Mouse (Mus musculus) myocyte (in vitro differentiated cells): Measurements from ENCODE around the gene Asprv1. TPM values are rescaled to one million over a fixed set of nuclear protein-coding genes. Genes with fewer than 3 reads are reported as not detected.

ENCODE experiments used
- H3K27me3 ChIP-seq: one replicate; pipeline ENCODE4 v1.6.1; 2011; ENCODE audit not compliant: control insufficient read depth, insufficient read depth, insufficient read length
- H3K36me3 ChIP-seq: one replicate; pipeline ENCODE4 v1.6.1; 2011; ENCODE audit not compliant: control insufficient read depth, insufficient read depth
- H3K4me2 ChIP-seq: one replicate; pipeline ENCODE4 v1.6.1; 2011; ENCODE audit warnings: low read depth, control low read depth
- H3K4me3 ChIP-seq: one replicate; pipeline ENCODE4 v1.5.1; 2011; ENCODE audit warnings: mild to moderate bottlenecking, control low read depth, moderate library complexity
- H3K79me2 ChIP-seq: one replicate; pipeline ENCODE4 v1.6.1; 2011; ENCODE audit not compliant: control insufficient read depth, insufficient read depth
- H3ac ChIP-seq: one replicate; pipeline ENCODE4 v1.6.1; 2011; ENCODE audit not compliant: control insufficient read depth, insufficient read length
- CEBPB ChIP-seq: IDR thresholded peaks from 2 replicates; pipeline ENCODE4 v1.6.1; 2011; ENCODE audit warnings: mild to moderate bottlenecking, moderate library complexity; ENCODE audit not compliant: poor library complexity, insufficient read depth, severe bottlenecking
- E2F4 ChIP-seq: IDR thresholded peaks from one replicate; pipeline ENCODE4 v1.6.1; 2011; ENCODE audit warnings: mild to moderate bottlenecking, control low read depth, moderate library complexity; ENCODE audit not compliant: insufficient read depth
- MAX ChIP-seq: IDR thresholded peaks from one replicate; pipeline ENCODE4 v1.6.1; 2011; ENCODE audit warnings: low read depth, mild to moderate bottlenecking, control low read depth
- MYOD1 ChIP-seq, 3 experiments: IDR thresholded peaks; one replicate each; pipeline ENCODE4 v1.6.1; 2011; ENCODE audit warnings: control low read depth in 2 of 3, low read depth in 2 of 3, mild to moderate bottlenecking in 2 of 3, moderate library complexity in 1 of 3; ENCODE audit not compliant: insufficient read length in 2 of 3, control insufficient read depth in 1 of 3
- MYOG ChIP-seq, 3 experiments: IDR thresholded peaks; one replicate each; pipeline ENCODE4 v1.6.1; 2011; ENCODE audit warnings: control low read depth in 2 of 3, low read depth in 2 of 3, mild to moderate bottlenecking in 2 of 3; ENCODE audit not compliant: insufficient read length in 2 of 3, control insufficient read depth in 1 of 3, insufficient read depth in 1 of 3
- POLR2A ChIP-seq: IDR thresholded peaks from one replicate; pipeline ENCODE4 v1.6.1; 2011; ENCODE audit warnings: low read depth, mild to moderate bottlenecking, control low read depth, moderate library complexity; ENCODE audit not compliant: insufficient read length
- POLR2AphosphoS2 ChIP-seq: IDR thresholded peaks from one replicate; pipeline ENCODE4 v1.6.1; 2011; ENCODE audit warnings: low read depth, control low read depth; ENCODE audit not compliant: insufficient read length
- REST ChIP-seq: IDR thresholded peaks from one replicate; pipeline ENCODE4 v1.6.1; 2011; ENCODE audit warnings: mild to moderate bottlenecking, control low read depth, moderate library complexity; ENCODE audit not compliant: insufficient read depth, insufficient read length
- SRF ChIP-seq: IDR thresholded peaks from one replicate; pipeline ENCODE4 v1.6.1; 2011; ENCODE audit warnings: low read depth; ENCODE audit not compliant: control insufficient read depth, insufficient read length
- TCF12 ChIP-seq: IDR thresholded peaks from one replicate; pipeline ENCODE4 v1.6.1; 2011; ENCODE audit warnings: mild to moderate bottlenecking, control low read depth; ENCODE audit not compliant: poor library complexity, insufficient read depth, severe bottlenecking
- TCF3 ChIP-seq: IDR thresholded peaks from one replicate; pipeline ENCODE4 v1.6.1; 2011; ENCODE audit warnings: low read depth, control low read depth; ENCODE audit not compliant: insufficient read length
- USF1 ChIP-seq: IDR thresholded peaks from one replicate; pipeline ENCODE4 v1.6.1; 2011; ENCODE audit warnings: low read depth, mild to moderate bottlenecking, control low read depth, moderate library complexity
- polyA plus RNA-seq: library from polyadenylated mRNA; unstranded; fragments of >200 nt; fragmentation: generic; extraction: Trizol; gene quantifications from one replicate; pipeline ENCODE4 v1.2.1, GENCODE M21; 2012; ENCODE audit warnings: missing spikeins

Gene Asprv1
- polyA plus RNA-seq, 1 experiment = 0.34 TPM

DNA sequence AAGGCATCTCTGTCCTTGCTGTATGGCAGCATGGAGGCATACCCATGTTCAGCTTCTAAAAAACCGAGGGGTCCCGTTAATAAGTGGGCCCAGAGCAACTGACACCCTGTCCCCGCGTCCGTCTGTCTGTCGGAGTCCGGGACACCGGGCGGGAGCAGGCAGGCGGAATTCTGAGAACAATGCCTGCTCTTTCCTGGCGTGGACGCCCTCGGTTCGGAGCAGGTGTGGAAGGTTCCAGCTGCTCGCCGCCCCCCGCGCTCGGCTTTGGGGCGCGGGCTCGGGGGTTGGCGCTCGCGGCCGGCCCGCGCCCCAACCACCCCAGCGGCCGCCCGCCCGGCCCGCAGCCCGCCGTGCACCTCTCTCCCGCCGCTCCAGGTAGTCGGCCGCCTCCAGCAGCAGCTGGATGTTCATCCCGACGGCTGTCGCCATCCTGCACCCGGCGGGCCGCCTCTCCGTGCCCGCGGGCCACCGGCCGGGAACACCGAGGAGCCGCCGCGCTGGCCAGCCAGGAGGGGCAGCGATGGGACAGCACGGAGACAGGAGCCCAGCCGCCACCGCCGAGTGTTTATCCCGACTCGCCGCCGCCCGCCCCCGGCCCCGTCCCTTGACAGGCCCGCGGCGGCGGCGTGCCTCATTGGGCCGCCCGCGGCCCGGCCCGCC, 40.7 kb downstream of the Asprv1 start, which contains the start of gene Mxd1:
Mxd1 (minus strand) TSS at position 582 of the 660 bp plus-strand sequence.
- Histone ChIP-seq H3K27me3 (no peaks in the 10 kb centered on the region), H3K79me2 (no peaks in the 10 kb centered on the region), H3ac (peak within 1 kb of the TSS; percentile 11), H3K4me2 (peak within 1 kb of the TSS; percentile 96), H3K36me3 (peaks cover 20% of the 10 kb centered on the region), H3K4me3 (peak within 1 kb of the TSS; percentile 19)
- TF ChIP-seq POLR2A (peak; percentile 70), POLR2AphosphoS2 (peak; percentile 78), TCF3 (no peak)

DNA sequence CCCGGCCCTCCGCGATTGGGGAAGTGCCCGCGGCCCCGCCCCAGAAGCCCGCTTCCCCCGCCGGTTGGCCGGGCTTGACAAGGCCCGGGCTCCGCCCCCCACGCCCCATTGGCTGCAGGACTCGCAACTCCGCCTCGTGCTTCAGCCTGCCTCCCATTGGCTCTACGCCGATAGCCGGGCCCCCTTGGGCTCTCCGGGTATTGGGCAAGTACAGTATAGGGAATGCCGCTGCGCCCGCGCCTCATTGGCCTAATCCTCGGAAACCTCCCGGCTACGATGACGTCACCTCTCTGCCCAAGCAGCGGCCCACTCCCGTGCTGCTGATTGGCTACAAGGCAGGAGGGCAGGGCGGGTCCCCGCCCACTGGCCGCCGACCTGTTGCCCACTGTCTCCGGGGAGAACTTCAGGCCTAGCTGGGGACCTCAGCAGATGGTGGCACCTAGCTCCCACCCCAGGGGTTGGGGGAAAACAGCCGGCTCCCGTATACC, 41.3 kb downstream of the Asprv1 start:
- H3K27me3 ChIP-seq = no peaks in the 10 kb centered on the region
- peak overlapping the region; percentile 84 for H3K4me2 ChIP-seq
- TF ChIP-seq POLR2A = peak; percentile 7
- no peak for TF ChIP-seq TCF12
- TF ChIP-seq POLR2AphosphoS2 = peak; percentile 80
- TF ChIP-seq REST = no peak
- TF ChIP-seq SRF = no peak
- TF ChIP-seq E2F4 = no peak
- TF ChIP-seq TCF3 = no peak
- TF ChIP-seq MYOD1 (IDR thresholded peaks at IDR 0.05; ENCODE audit: control insufficient read depth in 1 of 3, insufficient read length in 2 of 3, low read depth in 2 of 3) = no peak
- H3K79me2 ChIP-seq = no peaks in the 10 kb centered on the region
- H3ac ChIP-seq = peak overlapping the region; percentile 11
- peaks cover 22% of the 10 kb centered on the region for H3K36me3 ChIP-seq
- H3K4me3 ChIP-seq = peak overlapping the region; percentile 19

DNA sequence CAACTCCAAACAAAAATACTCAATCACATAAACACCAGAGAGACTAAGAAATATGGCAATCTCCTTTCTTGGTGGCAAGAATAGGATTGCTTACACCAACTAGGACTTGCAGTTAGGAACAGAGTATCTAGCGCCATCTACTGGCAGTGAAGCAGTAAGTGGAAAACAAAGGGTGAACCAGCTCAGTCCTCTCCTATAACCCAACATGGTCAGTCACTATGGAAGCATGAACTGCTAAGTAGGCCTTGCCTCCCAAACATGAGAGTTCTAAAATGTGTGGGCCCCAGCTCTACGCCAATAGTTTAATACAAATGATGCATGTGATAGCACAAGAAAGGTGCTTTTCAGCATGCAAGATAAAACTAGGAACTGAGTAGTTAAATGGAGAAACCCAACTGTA, 42.9 kb downstream of the Asprv1 start:
- H3ac ChIP-seq = no peak overlapping the region
- no peaks in the 10 kb centered on the region for H3K79me2 ChIP-seq
- TF ChIP-seq TCF3 (no peak), POLR2AphosphoS2 (no peak), POLR2A (no peak), CEBPB (no peak), MYOD1 (IDR thresholded peaks at IDR 0.05; ENCODE audit: control insufficient read depth in 1 of 3, insufficient read length in 2 of 3, low read depth in 2 of 3) (no peak), TCF12 (no peak), REST (no peak), SRF (no peak), E2F4 (no peak)
- H3K36me3 ChIP-seq = peaks cover 30% of the 10 kb centered on the region
- H3K27me3 ChIP-seq = no peaks in the 10 kb centered on the region
- no peak overlapping the region for H3K4me2 ChIP-seq
- H3K4me3 ChIP-seq = no peak overlapping the region

DNA sequence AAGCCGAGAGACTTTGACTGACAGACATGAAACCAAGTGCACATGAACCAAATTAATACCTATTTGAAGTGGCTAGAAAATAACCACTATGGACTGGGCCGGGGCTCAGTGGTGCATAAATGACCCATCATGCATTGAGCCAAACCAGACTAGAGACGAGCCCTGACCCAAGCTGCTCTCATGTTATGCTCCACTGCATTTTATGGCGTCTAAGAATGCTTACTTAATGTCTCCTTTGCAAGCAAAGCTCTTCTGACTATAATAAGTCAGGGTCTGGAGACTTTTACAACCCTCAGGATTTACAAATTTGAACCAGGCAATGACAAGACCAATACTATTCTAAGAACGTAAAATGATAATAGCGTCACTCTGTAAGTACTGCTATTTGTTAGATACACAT, 50.4 kb downstream of the Asprv1 start:
- no peak overlapping the region for H3K4me2 ChIP-seq
- TF ChIP-seq CEBPB (no peak), POLR2AphosphoS2 (no peak), TCF3 (no peak), MYOG (IDR thresholded peaks at IDR 0.05; ENCODE audit: control insufficient read depth in 1 of 3, insufficient read depth in 1 of 3, insufficient read length in 2 of 3, low read depth in 2 of 3) (no peak), MYOD1 (IDR thresholded peaks at IDR 0.05; ENCODE audit: control insufficient read depth in 1 of 3, insufficient read length in 2 of 3, low read depth in 2 of 3) (no peak), E2F4 (no peak), USF1 (no peak), SRF (no peak), MAX (no peak), TCF12 (no peak), POLR2A (no peak), REST (no peak)

More for the DNA sequence above, 50.4 kb downstream of the Asprv1 start:
- Histone ChIP-seq H3K4me3 (no peak overlapping the region), H3K36me3 (peaks cover 57% of the 10 kb centered on the region), H3ac (no peak overlapping the region), H3K79me2 (peaks cover 7% of the 10 kb centered on the region), H3K27me3 (no peaks in the 10 kb centered on the region)

Other genes with a start within 250 kb of the Asprv1 start
- gene Pcyox1, start 231.0 kb upstream of the Asprv1 start, polyA plus RNA-seq = 25.1 TPM
- gene Tia1, start 223.9 kb upstream of the Asprv1 start, polyA plus RNA-seq = 12.8 TPM
- gene Gm44790, start 201.5 kb upstream of the Asprv1 start, polyA plus RNA-seq = not detected
- 6.9 TPM for gene C87436, start 189.8 kb upstream of the Asprv1 start, polyA plus RNA-seq
- gene Pcbp1, start 101.8 kb upstream of the Asprv1 start, polyA plus RNA-seq = 306 TPM
- gene Mxd1, start 41.0 kb downstream of the Asprv1 start, polyA plus RNA-seq = 2.9 TPM
- gene Snrnp27, start 56.4 kb downstream of the Asprv1 start, polyA plus RNA-seq = 53.8 TPM
- gene Gmcl1, start 105.2 kb downstream of the Asprv1 start, polyA plus RNA-seq = 5.9 TPM
- gene Anxa4, start 165.4 kb downstream of the Asprv1 start, polyA plus RNA-seq = 72.5 TPM
- 11.5 TPM for gene Aak1, start 221.4 kb downstream of the Asprv1 start, polyA plus RNA-seq